Mouse (Mus musculus) inflammation-experienced regulatory T-cells, adult 6 months (primary cell): ENCODE results near the gene Il27ra. TPM values are rescaled to one million over a fixed set of nuclear protein-coding genes. Genes with fewer than 3 reads are reported as not detected.
"Not testable (repeated sequence)": the region's sequence is repeated elsewhere in the genome, so short reads cannot be mapped to it uniquely, and the experiment has no call there.

Experiments used
- ATAC-seq: one replicate; pipeline ENCODE4 v1.8.0; 2017
- polyA plus RNA-seq, 3 experiments: library from polyadenylated mRNA; unstranded; fragments of 100-300 nt; shearing (Covaris generic); gene quantifications; one replicate each; pipeline ENCODE4 v1.2.1; 2017

Gene Il27ra
- polyA plus RNA-seq, 3 experiments from 2014 or later = 188 to 350 (median 272) TPM

- no peak for ATAC-seq
Observed at GRCm38 (mm10) chr8:83995973-83996372, 46.4 kb downstream of the Il27ra start.

GRCm38 (mm10) chr8:83994030-83994429, 48.4 kb downstream of the Il27ra start:
- no peak for ATAC-seq

GRCm38 (mm10) chr8:83992488-83992887, 49.9 kb downstream of the Il27ra start:
- no peak for ATAC-seq

GRCm38 (mm10) chr8:83990170-83990569, 52.2 kb downstream of the Il27ra start:
- ATAC-seq = no peak

GRCm38 (mm10) chr8:83989243-83989642, 53.1 kb downstream of the Il27ra start:
- no peak for ATAC-seq

- not testable (repeated sequence) for ATAC-seq
Observed at GRCm38 (mm10) chr8:83983222-83983621, 59.2 kb downstream of the Il27ra start.

GRCm38 (mm10) chr8:83982449-83982848, 59.9 kb downstream of the Il27ra start:
- no peak for ATAC-seq

GRCm38 (mm10) chr8:83981533-83981932, 60.9 kb downstream of the Il27ra start:
- no peak for ATAC-seq

- no peak for ATAC-seq
Observed at GRCm38 (mm10) chr8:83980845-83981244, 61.5 kb downstream of the Il27ra start.

Other genes starting within 250 kb of the Il27ra start
- 10 to 100 TPM in 2 of 3 experiments, 1 to 10 TPM in 1; 5.1 to 13.8 (median 11.3) TPM for gene Adgrl1, start 142.5 kb downstream of the Il27ra start, polyA plus RNA-seq
- 1 to 10 TPM in 1 of 3 experiments, under 1 TPM in 2; 0.16 to 1.5 (median 0.52) TPM for gene Gm10644, start 87.4 kb downstream of the Il27ra start, polyA plus RNA-seq
- gene Asf1b, start 87.1 kb downstream of the Il27ra start, polyA plus RNA-seq = 100 to 1,000 TPM in 1 of 3 experiments, 10 to 100 TPM in 2; 26.0 to 159 (median 26.4) TPM
- 10 to 100 TPM; 16.3 to 20.1 (median 18.8) TPM for gene Prkaca, start 69.6 kb downstream of the Il27ra start, polyA plus RNA-seq
- gene Samd1, start 44.9 kb downstream of the Il27ra start, polyA plus RNA-seq = 1 to 10 TPM; 5.0 to 7.3 (median 6.5) TPM
- gene 1700067K01Rik, start 41.1 kb downstream of the Il27ra start, polyA plus RNA-seq = under 1 TPM in 2 of 3 experiments, not detected in 1; 0.51 to 0.70 TPM
- 1 to 10 TPM in 2 of 3 experiments, not detected in 1; 1.2 to 2.5 TPM for gene 2210011C24Rik, start 30.4 kb downstream of the Il27ra start, polyA plus RNA-seq
- 1 to 10 TPM; 1.6 to 3.7 (median 2.8) TPM for gene Palm3, start 21.1 kb downstream of the Il27ra start, polyA plus RNA-seq
- 10 to 100 TPM; 21.2 to 34.2 (median 31.9) TPM for gene Rln3, start 2.4 kb upstream of the Il27ra start, polyA plus RNA-seq
- gene Gm10643, start 22.5 kb upstream of the Il27ra start, polyA plus RNA-seq = 1 to 10 TPM in 1 of 3 experiments, under 1 TPM in 2; 0.53 to 1.4 (median 0.91) TPM
- gene Rfx1, start 24.2 kb upstream of the Il27ra start, polyA plus RNA-seq = 10 to 100 TPM in 2 of 3 experiments, 1 to 10 TPM in 1; 9.4 to 13.2 (median 13.2) TPM
- gene Dcaf15, start 62.2 kb upstream of the Il27ra start, polyA plus RNA-seq = 10 to 100 TPM; 16.6 to 20.0 (median 18.6) TPM
- gene Podnl1, start 83.4 kb upstream of the Il27ra start, polyA plus RNA-seq = 10 to 100 TPM in 1 of 3 experiments, 1 to 10 TPM in 2; 8.5 to 32.9 (median 8.7) TPM
- 10 to 100 TPM; 13.9 to 24.2 (median 21.3) TPM for gene Cc2d1a, start 105.3 kb upstream of the Il27ra start, polyA plus RNA-seq
- 1 to 10 TPM in 2 of 3 experiments, not detected in 1; 1.5 to 1.6 TPM for gene 4930432K21Rik, start 105.4 kb upstream of the Il27ra start, polyA plus RNA-seq
- not detected for gene Nanos3, start 142.6 kb upstream of the Il27ra start, polyA plus RNA-seq
- 1 to 10 TPM; 2.9 to 4.8 (median 4.4) TPM for gene Zswim4, start 194.5 kb upstream of the Il27ra start, polyA plus RNA-seq
- 100 to 1,000 TPM; 351 to 392 (median 390) TPM for gene D8Ertd738e, start 207.1 kb upstream of the Il27ra start, polyA plus RNA-seq
- 10 to 100 TPM in 2 of 3 experiments, 1 to 10 TPM in 1; 7.2 to 34.3 (median 25.2) TPM for gene Mri1, start 214.7 kb upstream of the Il27ra start, polyA plus RNA-seq
- 10 to 100 TPM; 40.4 to 53.7 (median 44.6) TPM for gene Ccdc130, start 227.8 kb upstream of the Il27ra start, polyA plus RNA-seq